Mouse (Mus musculus): ENCODE measurements around the gene Ankrd31. TPM values are rescaled to one million over a fixed set of nuclear protein-coding genes. Genes with fewer than 3 reads are reported as not detected.
"Not testable (repeated sequence)": the region's sequence is repeated elsewhere in the genome, so short reads cannot be mapped to it uniquely, and the experiment has no call there.

Gene Ankrd31
- polyA plus RNA-seq, 1 experiment from 2014 or later, result not detected

- Histone ChIP-seq H3K27me3 (ENCODE audit: control insufficient read depth, insufficient read depth, low read length) (no peaks in the 10 kb centered on the region), H3K4me3 (ENCODE audit: control insufficient read depth in 1 of 2, insufficient read depth in 1 of 2, low read depth in 1 of 2, low read length in 2 of 2) (no peak overlapping the region), H3K27ac (replicated peaks in 1 of 2; ENCODE audit: control insufficient read depth in 1 of 2, insufficient read depth in 1 of 2, low read depth in 2 of 2, low read length in 2 of 2) (no peak overlapping the region), H3K9ac (ENCODE audit: low read length) (no peak overlapping the region), H3K36me3 (ENCODE audit: control insufficient read depth, insufficient read depth, low read length) (no peaks in the 10 kb centered on the region), H3K4me1 (ENCODE audit: control insufficient read depth in 2 of 2, insufficient read depth in 2 of 2, low read length in 2 of 2) (no peaks in the 10 kb centered on the region), H3K9me3 (ENCODE audit: control insufficient read depth, low read length) (no peaks in the 10 kb centered on the region), H3K4me2 (ENCODE audit: low read length) (no peak overlapping the region)
- WGBS, result 84% methylated on average over 3 of the region's 3 CpGs
- no peak for ATAC-seq (ENCODE audit: insufficient number of reproducible peaks, insufficient read depth, low FRiP score, low read depth)
Measured at GRCm38 (mm10) chr13:96911202-96911601, 163.1 kb downstream of the Ankrd31 start.

GRCm38 (mm10) chr13:96923134-96923533 is 175.1 kb downstream of the Ankrd31 start:
- H3K27me3 ChIP-seq (ENCODE audit: control insufficient read depth, insufficient read depth, low read length), result peaks cover 16% of the 10 kb centered on the region
- H3K9ac ChIP-seq (ENCODE audit: low read length); H3K36me3 ChIP-seq (ENCODE audit: control insufficient read depth, insufficient read depth, low read length); H3K27ac ChIP-seq (replicated peaks in 1 of 2; ENCODE audit: control insufficient read depth in 1 of 2, insufficient read depth in 1 of 2, low read depth in 2 of 2, low read length in 2 of 2); H3K4me3 ChIP-seq (ENCODE audit: control insufficient read depth in 1 of 2, insufficient read depth in 1 of 2, low read depth in 1 of 2, low read length in 2 of 2); H3K9me3 ChIP-seq (ENCODE audit: control insufficient read depth, low read length); H3K4me1 ChIP-seq (ENCODE audit: control insufficient read depth in 2 of 2, insufficient read depth in 2 of 2, low read length in 2 of 2); H3K4me2 ChIP-seq (ENCODE audit: low read length); ATAC-seq (ENCODE audit: insufficient number of reproducible peaks, insufficient read depth, low FRiP score, low read depth): not testable (repeated sequence)
- WGBS, result 86% methylated on average over 4 of the region's 4 CpGs

- WGBS, result 10% methylated on average over 53 of the region's 56 CpGs
- Histone ChIP-seq H3K9ac (ENCODE audit: low read length) (peak within 1 kb of the TSS; percentile 78), H3K4me2 (ENCODE audit: low read length) (peak within 1 kb of the TSS; percentile 96), H3K4me1 (ENCODE audit: control insufficient read depth in 2 of 2, insufficient read depth in 2 of 2, low read length in 2 of 2) (no peaks in the 10 kb centered on the region; a peak in 1 of 4 replicates), H3K9me3 (ENCODE audit: control insufficient read depth, low read length) (no peaks in the 10 kb centered on the region), H3K27me3 (ENCODE audit: control insufficient read depth, insufficient read depth, low read length) (peaks cover 16% of the 10 kb centered on the region), H3K4me3 (ENCODE audit: control insufficient read depth in 1 of 2, insufficient read depth in 1 of 2, low read depth in 1 of 2, low read length in 2 of 2) (peak within 1 kb of the TSS; percentile 57 to 73), H3K27ac (replicated peaks in 1 of 2; ENCODE audit: control insufficient read depth in 1 of 2, insufficient read depth in 1 of 2, low read depth in 2 of 2, low read length in 2 of 2) (no peak within 1 kb of the TSS), H3K36me3 (ENCODE audit: control insufficient read depth, insufficient read depth, low read length) (no peaks in the 10 kb centered on the region)
- peak; percentile 72 for ATAC-seq (ENCODE audit: insufficient number of reproducible peaks, insufficient read depth, low FRiP score, low read depth)
Measured at GRCm38 (mm10) chr13:96923999-96924961, 176.2 kb downstream of the Ankrd31 start, which contains the start of gene Gcnt4. Gene Gcnt4, plus strand, starts transcription at chr13:96924689.

GRCm38 (mm10) chr13:96924985-96925745 is 177.1 kb downstream of the Ankrd31 start:
- Histone ChIP-seq H3K27ac (replicated peaks in 1 of 2; ENCODE audit: control insufficient read depth in 1 of 2, insufficient read depth in 1 of 2, low read depth in 2 of 2, low read length in 2 of 2) (no peak overlapping the region), H3K4me2 (ENCODE audit: low read length) (peak overlapping the region; percentile 96), H3K9ac (ENCODE audit: low read length) (peak overlapping the region; percentile 78), H3K4me3 (ENCODE audit: control insufficient read depth in 1 of 2, insufficient read depth in 1 of 2, low read depth in 1 of 2, low read length in 2 of 2) (peak overlapping the region; percentile 57 to 73), H3K9me3 (ENCODE audit: control insufficient read depth, low read length) (no peaks in the 10 kb centered on the region), H3K4me1 (ENCODE audit: control insufficient read depth in 2 of 2, insufficient read depth in 2 of 2, low read length in 2 of 2) (no peaks in the 10 kb centered on the region; a peak in 1 of 4 replicates), H3K36me3 (ENCODE audit: control insufficient read depth, insufficient read depth, low read length) (no peaks in the 10 kb centered on the region), H3K27me3 (ENCODE audit: control insufficient read depth, insufficient read depth, low read length) (peaks cover 16% of the 10 kb centered on the region)
- WGBS, result 1% methylated on average over 53 of the region's 53 CpGs
- ATAC-seq (ENCODE audit: insufficient number of reproducible peaks, insufficient read depth, low FRiP score, low read depth), result peak; percentile 52; the same call in 1 of the 2 replicates

- Histone ChIP-seq H3K4me1 (ENCODE audit: control insufficient read depth in 2 of 2, insufficient read depth in 2 of 2, low read length in 2 of 2) (no peaks in the 10 kb centered on the region; a peak in 1 of 4 replicates), H3K9ac (ENCODE audit: low read length) (no peak overlapping the region), H3K9me3 (ENCODE audit: control insufficient read depth, low read length) (no peaks in the 10 kb centered on the region), H3K4me3 (ENCODE audit: control insufficient read depth in 1 of 2, insufficient read depth in 1 of 2, low read depth in 1 of 2, low read length in 2 of 2) (no peak overlapping the region), H3K36me3 (ENCODE audit: control insufficient read depth, insufficient read depth, low read length) (no peaks in the 10 kb centered on the region), H3K4me2 (ENCODE audit: low read length) (no peak overlapping the region; the same call in 1 of the 2 replicates), H3K27me3 (ENCODE audit: control insufficient read depth, insufficient read depth, low read length) (peaks cover 16% of the 10 kb centered on the region), H3K27ac (replicated peaks in 1 of 2; ENCODE audit: control insufficient read depth in 1 of 2, insufficient read depth in 1 of 2, low read depth in 2 of 2, low read length in 2 of 2) (no peak overlapping the region)
- 54% methylated on average over 10 of the region's 10 CpGs for WGBS
- ATAC-seq (ENCODE audit: insufficient number of reproducible peaks, insufficient read depth, low FRiP score, low read depth), result no peak
Measured at GRCm38 (mm10) chr13:96925991-96926725, 178.1 kb downstream of the Ankrd31 start.

GRCm38 (mm10) chr13:96927781-96928180 is 179.7 kb downstream of the Ankrd31 start:
- H3K9me3 ChIP-seq (ENCODE audit: control insufficient read depth, low read length), result no peaks in the 10 kb centered on the region
- peaks cover 16% of the 10 kb centered on the region for H3K27me3 ChIP-seq (ENCODE audit: control insufficient read depth, insufficient read depth, low read length)
- ATAC-seq (ENCODE audit: insufficient number of reproducible peaks, insufficient read depth, low FRiP score, low read depth), result no peak
- H3K27ac ChIP-seq (replicated peaks in 1 of 2; ENCODE audit: control insufficient read depth in 1 of 2, insufficient read depth in 1 of 2, low read depth in 2 of 2, low read length in 2 of 2), result no peak overlapping the region
- H3K36me3 ChIP-seq (ENCODE audit: control insufficient read depth, insufficient read depth, low read length), result no peaks in the 10 kb centered on the region
- H3K4me3 ChIP-seq (ENCODE audit: control insufficient read depth in 1 of 2, insufficient read depth in 1 of 2, low read depth in 1 of 2, low read length in 2 of 2), result no peak overlapping the region
- H3K4me1 ChIP-seq (ENCODE audit: control insufficient read depth in 2 of 2, insufficient read depth in 2 of 2, low read length in 2 of 2), result no peaks in the 10 kb centered on the region; a peak in 1 of 4 replicates
- no peak overlapping the region for H3K9ac ChIP-seq (ENCODE audit: low read length)
- 86% methylated on average over 1 of the region's 1 CpGs for WGBS
- H3K4me2 ChIP-seq (ENCODE audit: low read length), result no peak overlapping the region

All from heart, embryonic 14.5 days (tissue).